Mouse (Mus musculus) layer of hippocampus, adult 8-10 months (tissue): ENCODE data around the gene Thap12. TPM values are rescaled to one million over a fixed set of nuclear protein-coding genes. Genes with fewer than 3 reads are reported as not detected.

Experiments used
- DNase-seq, 2 experiments: peaks; one replicate each; pipeline ENCODE4 v3.0.0; 2022; ENCODE audit warnings: low spot score in 2 of 2
- total RNA-seq, 4 experiments: library from RNA; stranded (reverse); gene quantifications; 2 replicates each; pipeline ENCODE4 v1.2.4; 2022

Gene Thap12
- total RNA-seq, 4 experiments from 2014 or later: 64.1 to 80.3 (median 70.4) TPM

GRCm38 (mm10) chr7:98752680-98753079, 49.8 kb downstream of the Thap12 start:
- DNase-seq: no peak

GRCm38 (mm10) chr7:98756050-98756449, 53.1 kb downstream of the Thap12 start:
- DNase-seq: no peak

- DNase-seq: no peak
These were observed 53.7 kb downstream of the Thap12 start for GRCm38 (mm10) chr7:98756556-98756955.

- DNase-seq: no peak
These were observed 57.2 kb downstream of the Thap12 start for GRCm38 (mm10) chr7:98760126-98760525.

GRCm38 (mm10) chr7:98763911-98764310, 61.0 kb downstream of the Thap12 start:
- DNase-seq: no peak

GRCm38 (mm10) chr7:98767261-98767660, 64.4 kb downstream of the Thap12 start:
- no peak for DNase-seq

Other genes with a start within 250 kb of the Thap12 start
- gene Lrrc32, start 213.8 kb upstream of the Thap12 start, total RNA-seq: 1 to 10 TPM; 2.0 to 2.8 (median 2.4) TPM
- 10 to 100 TPM; 56.5 to 76.9 (median 72.2) TPM for gene Emsy, start 46.3 kb upstream of the Thap12 start, total RNA-seq
- 1 to 10 TPM; 1.4 to 4.4 (median 1.9) TPM for gene Wnt11, start 132.0 kb downstream of the Thap12 start, total RNA-seq